Mouse (Mus musculus) liver, embryonic 18 days (tissue): ENCODE results near the gene Csl. TPM values are rescaled to one million over a fixed set of nuclear protein-coding genes. Genes with fewer than 3 reads are reported as not detected.

Experiments
- polyA plus RNA-seq: library from polyadenylated mRNA; depleted of rRNA; stranded (reverse); fragments of >200 nt; gene quantifications from 2 replicates; pipeline ENCODE4 v1.2.3, GENCODE M21; 2012; rRNA removed

The Csl gene
- polyA plus RNA-seq = not detected in 2 replicates

GRCm38 (mm10) chr10:99759558-99759957 is at the start of gene Csl:
Gene Csl (minus strand): TSS chr10:99759658.

